Mouse (Mus musculus) limb, embryonic 14.5 days (tissue): Measurements from ENCODE around the gene Mrpl23. TPM values are rescaled to one million over a fixed set of nuclear protein-coding genes. Genes with fewer than 3 reads are reported as not detected.
A peak's percentile ranks its signal among the peaks of the same experiment; 100 is the strongest.

Experiments
- ATAC-seq: fragments of 200-750 bp; cut with Nextera tagmentation; 2 replicates; pipeline ENCODE4 v1.8.0; 2017; ENCODE audit warnings: low read depth, moderate number of reproducible peaks, moderate TSS enrichment; ENCODE audit not compliant: low FRiP score
- DNase-seq: peaks from one replicate; pipeline ENCODE4 v3.0.0-alpha.2; 2015; ENCODE audit warnings: low spot score
- H3K27ac ChIP-seq: fragments of 300-500 bp; sonication (generic); replicated peaks from 2 replicates; pipeline ENCODE4 v1.5.1; 2014; ENCODE audit warnings: low read depth, mild to moderate bottlenecking, low read length, moderate library complexity, mixed read lengths
- H3K27me3 ChIP-seq: fragments of 300-500 bp; sonication (generic); 2 replicates; pipeline ENCODE4 v1.6.1; 2014; ENCODE audit warnings: low read length, mixed read lengths; ENCODE audit not compliant: control insufficient read depth, insufficient read depth
- H3K36me3 ChIP-seq: fragments of 300-500 bp; sonication (generic); 2 replicates; pipeline ENCODE4 v1.6.1; 2014; ENCODE audit warnings: mild to moderate bottlenecking, low read length, moderate library complexity, mixed read lengths; ENCODE audit not compliant: control insufficient read depth, insufficient read depth
- H3K4me1 ChIP-seq: fragments of 300-500 bp; sonication (generic); 2 replicates; pipeline ENCODE4 v1.6.1; 2014; ENCODE audit warnings: antibody characterized with exemption, low read length, mixed read lengths; ENCODE audit not compliant: control insufficient read depth, insufficient read depth
- H3K4me2 ChIP-seq: fragments of 300-500 bp; sonication (generic); replicated peaks from 2 replicates; pipeline ENCODE4 v1.6.1; 2014; ENCODE audit warnings: low read depth, mild to moderate bottlenecking, low read length, moderate library complexity; ENCODE audit not compliant: severe bottlenecking
- H3K4me3 ChIP-seq: fragments of 300-500 bp; sonication (generic); replicated peaks from 2 replicates; pipeline ENCODE4 v1.5.1; 2014; ENCODE audit warnings: low read length
- H3K9ac ChIP-seq: fragments of 300-500 bp; sonication (generic); 2 replicates; pipeline ENCODE4 v1.6.1; 2014; ENCODE audit warnings: mild to moderate bottlenecking, low read depth, low read length, moderate library complexity; ENCODE audit not compliant: severe bottlenecking
- H3K9me3 ChIP-seq: fragments of 300-500 bp; sonication (generic); 2 replicates; pipeline ENCODE4 v1.6.1; 2016; ENCODE audit warnings: low read length; ENCODE audit not compliant: control insufficient read depth
- POLR2A ChIP-seq: fragments of 200-500 bp; IDR thresholded peaks from 2 replicates; pipeline ENCODE4 v1.8.0; 2012; ENCODE audit warnings: inconsistent platforms, mild to moderate bottlenecking, moderate library complexity, borderline replicate concordance; ENCODE audit not compliant: insufficient read depth, insufficient read length; ENCODE audit errors: extremely low read depth
- WGBS: fragments of 180-500 bp; shearing (Covaris S2); extraction: QIAGEN DNeasy Blood & Tissue Kit; methylation state at CpG from one replicate; pipeline ENCODE4 v1.1.7; 2014; 5-methylcytosine and 5-hydroxymethylcytosine counted together
- polyA plus RNA-seq, 2 experiments: library from polyadenylated mRNA; depleted of rRNA in 1 of 2; stranded (reverse) in 1 of 2; unstranded in 1 of 2; fragments of >200 nt; fragmentation: Nextera tagmentation in 1 of 2; extraction: Ambion mirVana in 1 of 2; gene quantifications; 2 replicates each; pipeline versions ENCODE4 v1.2.1 to v1.2.3; 2012 to 2014

Gene Mrpl23
- polyA plus RNA-seq, 2 experiments = 30.0 to 94.6 TPM

DNA sequence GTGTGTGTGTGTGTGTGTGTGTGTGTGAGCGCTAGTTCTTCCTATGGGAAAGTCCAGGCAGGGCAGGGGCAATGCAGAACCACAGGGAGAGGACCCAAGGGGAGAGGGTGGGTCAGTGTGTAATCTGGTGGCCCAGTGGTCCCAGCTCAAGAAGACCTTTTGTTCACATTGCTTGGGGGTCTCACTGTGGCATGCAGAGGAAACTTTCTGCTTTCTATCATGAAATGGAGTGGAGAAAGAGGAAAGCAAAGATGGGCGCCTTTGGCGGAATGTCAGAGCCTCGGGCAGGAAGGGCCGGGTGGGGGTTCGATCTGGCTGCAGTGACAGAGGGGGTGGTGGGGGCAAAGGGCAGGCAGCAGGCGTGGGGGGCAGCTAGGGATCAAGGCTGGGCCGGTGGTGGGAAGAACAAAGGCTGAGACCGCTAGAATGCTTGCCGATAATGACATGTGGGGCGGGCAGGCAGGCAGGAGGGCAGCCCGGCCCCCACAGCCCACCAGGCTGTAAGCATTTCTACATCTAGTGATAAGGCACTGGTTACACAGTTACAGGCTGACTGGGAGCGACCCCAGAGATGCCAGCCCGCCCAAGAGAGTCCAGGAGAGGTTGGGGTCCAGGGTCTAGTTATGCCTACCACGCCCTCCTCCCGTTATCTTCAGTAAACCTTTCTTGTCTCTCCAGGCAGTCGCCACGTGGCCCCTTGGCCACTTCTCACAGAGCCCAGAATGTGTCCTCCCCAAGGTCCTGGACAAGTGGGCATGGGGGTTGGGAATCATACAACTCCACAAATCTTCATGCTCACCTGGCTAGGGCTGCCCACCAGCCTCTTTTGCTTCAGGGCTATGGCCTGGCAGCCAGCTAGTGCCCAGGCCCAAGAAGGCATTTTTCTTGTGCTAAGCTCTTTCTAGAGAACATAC is 28.7 kb downstream of the Mrpl23 start:
- H3K4me2 ChIP-seq = no peak overlapping the region
- no peaks in the 10 kb centered on the region for H3K36me3 ChIP-seq
- DNase-seq = no peak
- H3K4me3 ChIP-seq = no peak overlapping the region
- no peak for TF ChIP-seq POLR2A
- peaks cover 46% of the 10 kb centered on the region for H3K4me1 ChIP-seq
- H3K9ac ChIP-seq = no peak overlapping the region
- ATAC-seq = no peak
- H3K9me3 ChIP-seq = no peaks in the 10 kb centered on the region
- no peaks in the 10 kb centered on the region for H3K27me3 ChIP-seq
- WGBS = 30% methylated on average over 18 of the region's 18 CpGs
- H3K27ac ChIP-seq = peak overlapping the region; percentile 16

DNA sequence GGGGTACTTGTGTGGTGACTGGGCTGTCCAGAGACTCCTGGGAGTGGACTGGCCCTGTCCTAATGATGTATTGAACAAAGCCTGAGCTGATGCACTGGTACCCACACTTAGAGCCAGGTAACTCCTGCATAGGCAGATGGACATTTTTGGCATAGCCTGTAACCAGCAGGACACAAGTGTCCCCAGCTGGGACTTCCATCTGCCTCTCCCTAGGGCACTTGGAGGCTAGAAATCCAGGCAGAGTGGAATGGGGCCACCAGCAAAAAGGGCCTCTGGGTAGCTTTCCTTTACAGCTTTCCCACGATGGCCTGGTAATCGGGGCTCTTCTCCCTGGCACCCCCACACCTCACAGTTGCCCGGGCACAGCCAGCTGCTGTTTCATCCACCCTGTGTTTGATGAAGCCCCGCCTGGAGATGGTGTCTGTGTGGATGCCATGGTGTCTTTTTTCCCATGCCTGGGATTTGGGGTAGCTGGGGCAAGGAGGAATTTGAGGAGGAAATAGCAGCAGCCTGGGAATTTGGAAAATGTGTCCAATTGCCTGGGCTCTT is 29.4 kb downstream of the Mrpl23 start:
- Histone ChIP-seq H3K4me1 (peaks cover 46% of the 10 kb centered on the region), H3K4me3 (no peak overlapping the region), H3K9ac (no peak overlapping the region), H3K27me3 (no peaks in the 10 kb centered on the region), H3K9me3 (no peaks in the 10 kb centered on the region), H3K36me3 (no peaks in the 10 kb centered on the region), H3K4me2 (no peak overlapping the region), H3K27ac (peak overlapping the region; percentile 16; the same call in 1 of the 2 replicates)
- DNase-seq = no peak
- WGBS = 24% methylated on average over 4 of the region's 4 CpGs
- peak; percentile 36 for ATAC-seq
- no peak for TF ChIP-seq POLR2A

DNA sequence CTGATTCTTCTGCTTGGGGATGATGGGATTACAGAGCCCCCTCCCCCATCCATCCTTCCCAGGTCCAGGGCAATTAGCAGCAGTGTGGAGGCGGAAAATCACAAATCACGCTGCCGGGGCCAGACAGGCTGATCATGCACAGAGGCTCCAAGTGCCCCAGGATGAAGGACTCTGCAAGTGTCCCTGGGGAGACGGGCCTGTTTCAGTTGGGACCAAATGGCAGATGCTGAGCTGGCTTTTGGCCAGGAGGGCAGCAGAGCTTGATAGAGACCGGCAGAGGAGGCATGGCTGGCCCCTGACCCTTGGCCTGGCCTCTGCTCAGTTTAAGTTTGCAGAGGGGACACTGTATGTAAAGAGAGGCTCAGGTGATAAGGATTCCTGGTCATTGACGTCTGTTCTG is 30.7 kb downstream of the Mrpl23 start:
- no peaks in the 10 kb centered on the region for H3K36me3 ChIP-seq
- H3K9ac ChIP-seq = no peak overlapping the region
- H3K4me3 ChIP-seq = no peak overlapping the region
- TF ChIP-seq POLR2A = no peak
- DNase-seq (no peak), ATAC-seq (peak; percentile 21; the same call in 1 of the 2 replicates)
- no peak overlapping the region for H3K4me2 ChIP-seq
- H3K4me1 ChIP-seq = peaks cover 48% of the 10 kb centered on the region
- WGBS = 18% methylated on average over 6 of the region's 6 CpGs
- H3K27ac ChIP-seq = no peak overlapping the region
- no peaks in the 10 kb centered on the region for H3K27me3 ChIP-seq
- H3K9me3 ChIP-seq = no peaks in the 10 kb centered on the region

DNA sequence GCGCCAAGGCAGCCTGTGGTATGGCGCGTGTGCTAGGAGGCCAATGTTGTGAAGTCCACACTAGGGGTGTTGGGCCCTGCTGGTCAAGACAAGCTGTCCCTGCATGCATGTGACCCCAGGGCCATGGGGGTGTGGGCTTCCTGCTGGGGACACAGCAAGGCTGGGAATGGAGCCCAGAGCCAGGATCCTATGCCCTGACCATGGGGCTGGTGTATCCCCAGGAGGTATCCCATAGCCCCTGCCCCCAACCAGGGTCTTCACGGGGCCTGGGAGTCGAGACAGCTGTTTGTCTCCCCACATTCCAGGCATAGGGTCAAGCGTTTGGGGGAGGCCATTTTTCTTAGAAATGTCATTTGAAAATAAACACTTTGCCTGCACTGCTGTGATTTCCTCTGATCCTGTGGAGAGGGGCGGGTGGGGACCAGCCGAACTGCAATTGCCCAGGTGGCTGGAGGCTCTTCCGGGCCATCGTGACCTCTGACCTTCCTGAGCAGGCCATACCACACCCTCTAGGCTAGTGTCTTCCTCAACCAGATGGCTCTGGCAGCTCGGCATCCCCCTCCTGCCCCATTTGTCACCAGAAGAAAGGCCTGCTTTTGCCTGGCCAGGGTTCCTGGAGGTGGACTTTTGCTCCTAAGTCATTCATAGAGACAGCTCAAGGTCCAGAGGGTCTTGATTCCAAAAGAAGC is 32.6 kb downstream of the Mrpl23 start:
- DNase-seq (no peak), ATAC-seq (no peak)
- peaks cover 48% of the 10 kb centered on the region for H3K4me1 ChIP-seq
- no peak for TF ChIP-seq POLR2A
- H3K36me3 ChIP-seq = no peaks in the 10 kb centered on the region
- H3K27me3 ChIP-seq = no peaks in the 10 kb centered on the region
- H3K4me2 ChIP-seq = no peak overlapping the region
- H3K27ac ChIP-seq = 0 out of 2 replicates have a peak overlapping the region, but pooled peaks have one; percentile 22
- no peak overlapping the region for H3K9ac ChIP-seq
- no peak overlapping the region for H3K4me3 ChIP-seq
- no peaks in the 10 kb centered on the region for H3K9me3 ChIP-seq
- 36% methylated on average over 11 of the region's 11 CpGs for WGBS

DNA sequence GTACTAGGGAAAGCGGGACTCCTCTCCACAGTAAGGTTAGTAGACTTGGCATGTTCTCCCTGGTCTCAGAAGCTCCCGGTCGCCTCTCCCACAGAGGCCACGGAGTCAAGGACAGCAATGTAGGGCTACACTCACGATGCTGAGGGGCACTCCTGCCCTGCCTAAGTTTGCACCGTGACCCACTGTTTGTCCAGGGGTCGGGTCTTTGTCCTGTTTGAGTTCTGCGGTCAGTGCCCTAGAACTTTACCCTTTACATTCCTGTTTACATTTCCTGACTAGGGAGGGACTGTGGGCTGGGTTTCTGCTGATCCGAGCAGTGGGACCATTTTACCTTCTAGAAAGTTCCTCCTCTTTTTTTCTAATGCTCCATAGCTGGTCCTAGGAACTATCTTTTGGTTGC is 34.0 kb downstream of the Mrpl23 start:
- 89% methylated on average over 9 of the region's 9 CpGs for WGBS
- Histone ChIP-seq H3K36me3 (no peaks in the 10 kb centered on the region), H3K27me3 (no peaks in the 10 kb centered on the region), H3K4me2 (no peak overlapping the region), H3K4me1 (peaks cover 44% of the 10 kb centered on the region), H3K9me3 (no peaks in the 10 kb centered on the region), H3K4me3 (no peak overlapping the region), H3K9ac (no peak overlapping the region), H3K27ac (no peak overlapping the region; the same call in 1 of the 2 replicates)
- ATAC-seq (no peak), DNase-seq (no peak)
- TF ChIP-seq POLR2A = no peak
